Mouse (Mus musculus) lung, postnatal 0 days (tissue): ENCODE data around the gene Ino80d.

ENCODE experiments used
- CTCF ChIP-seq: IDR thresholded peaks from 2 replicates; pipeline ENCODE4 v1.5.1; 2016; ENCODE audit warnings: antibody characterized with exemption, mild to moderate bottlenecking
- EP300 ChIP-seq: IDR thresholded peaks from 2 replicates; pipeline ENCODE4 v1.6.1; 2016; ENCODE audit warnings: antibody characterized with exemption, mild to moderate bottlenecking, control low read depth

DNA sequence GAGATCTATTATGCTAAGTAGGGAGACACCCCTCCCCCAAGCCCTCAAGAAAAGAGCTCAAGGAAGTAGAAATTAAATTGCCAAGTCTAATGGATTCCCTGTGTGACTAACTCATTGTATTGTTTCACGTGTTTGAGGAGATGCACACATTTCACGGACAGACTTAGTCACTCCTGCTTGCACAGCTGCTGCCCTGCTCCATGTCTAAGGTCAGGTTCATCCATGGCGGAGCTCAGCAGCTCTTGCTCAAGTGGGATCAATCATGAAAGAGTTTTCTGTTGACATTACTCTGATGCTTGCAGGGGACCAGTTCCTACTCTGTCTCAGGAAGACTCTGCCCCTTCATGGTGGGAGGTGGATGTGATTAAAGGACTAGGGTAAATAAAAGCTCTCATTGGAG lies 137.7 kb downstream of the Ino80d start:
- no peak for TF ChIP-seq CTCF
- no peak for TF ChIP-seq EP300
